Mouse (Mus musculus) gastrocnemius, postnatal 36 days (tissue): Measurements from ENCODE around the gene Lrrc1. TPM values are rescaled to one million over a fixed set of nuclear protein-coding genes. Genes with fewer than 3 reads are reported as not detected.

Experiments
- DNase-seq, 2 experiments: peaks; one replicate each; pipeline ENCODE4 v3.0.0; 2022
- intact Hi-C: fragments of 180-260 bp; cut with DNase I; formaldehyde crosslinking; loops from one replicate; pipeline ENCODE4 v1.15.1; 2025
- total RNA-seq, 2 experiments: library from RNA; stranded (reverse); gene quantifications; 2 replicates each; pipeline ENCODE4 v1.2.3; 2021

Lrrc1 gene
- total RNA-seq, 2 experiments from 2014 or later, result 0.39 to 0.94 TPM

DNA sequence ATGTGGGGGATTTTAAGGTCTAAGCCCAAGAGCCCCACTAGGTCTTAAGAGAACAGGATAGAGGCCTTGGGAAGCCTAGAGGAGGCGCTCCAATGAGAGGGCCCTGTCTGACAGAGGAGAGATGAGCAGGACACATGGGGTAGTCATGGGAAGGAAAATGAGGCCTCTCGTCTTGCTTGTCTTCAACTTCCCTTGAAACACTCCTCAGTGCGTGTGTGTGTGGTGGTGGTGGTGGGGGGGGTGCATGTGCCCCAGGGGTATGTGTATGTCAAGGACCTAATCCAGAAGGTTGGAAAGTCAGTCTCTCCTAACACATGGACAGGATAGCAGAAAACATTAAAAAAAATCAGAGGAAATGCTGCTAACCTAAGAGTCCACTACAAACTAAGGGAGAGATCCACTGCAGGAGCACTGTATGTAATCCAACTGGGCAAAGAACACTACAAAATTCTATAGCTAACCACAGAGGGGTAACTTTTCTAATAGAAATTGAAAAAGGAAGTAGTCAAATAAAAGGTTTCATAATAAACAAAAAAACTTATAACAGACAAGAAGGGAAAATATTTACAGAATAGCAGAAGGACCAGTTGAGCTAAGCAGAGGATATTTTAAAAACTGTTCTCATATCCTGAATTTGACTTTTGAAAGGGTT, 36.8 kb downstream of the Lrrc1 start:
- DNase-seq, result no peak
- intact Hi-C loops, result no loop called here

DNA sequence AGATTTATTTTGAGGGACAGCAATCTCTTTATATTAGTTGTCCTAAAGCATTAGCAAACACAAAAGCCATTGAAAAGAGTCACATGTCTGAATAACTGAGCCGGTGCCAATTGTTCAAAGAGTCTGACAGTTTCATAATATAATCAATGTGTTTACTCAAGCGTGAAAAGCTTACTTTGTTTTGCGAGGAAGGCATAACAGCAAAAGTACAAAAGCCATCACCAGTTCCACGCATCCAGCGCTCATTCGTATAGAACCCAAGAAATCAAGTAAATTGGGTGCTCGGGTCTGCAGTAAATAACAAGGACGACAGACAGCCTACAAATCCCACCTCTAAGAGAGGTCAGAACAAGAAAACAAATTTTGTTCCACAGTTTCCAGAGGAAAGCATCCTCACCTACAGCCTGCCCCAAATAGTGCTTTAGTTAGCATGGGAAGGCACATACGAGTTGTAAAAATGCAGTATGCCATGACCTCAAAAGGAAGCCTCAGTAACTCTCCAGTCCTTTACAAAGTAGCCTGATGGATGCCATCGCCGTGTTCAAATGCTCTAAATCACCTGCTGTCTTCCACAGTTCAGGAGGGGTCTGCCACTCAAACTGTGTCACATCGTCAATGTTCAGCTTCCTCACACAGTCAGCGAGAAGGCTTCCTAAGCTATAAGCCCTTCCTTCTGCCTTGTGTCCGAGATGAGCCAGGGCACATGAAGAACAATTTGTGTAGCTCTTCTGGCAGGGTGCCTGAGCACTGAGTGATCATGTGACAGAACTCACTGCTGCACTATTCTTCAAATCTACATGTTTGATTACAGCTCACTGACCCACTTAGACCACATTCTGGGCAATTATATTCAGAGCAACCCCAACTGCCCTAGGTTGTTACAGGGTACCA, 41.9 kb downstream of the Lrrc1 start:
- DNase-seq, result no peak
- intact Hi-C loops, result no loop called here

- DNase-seq, result no peak
- intact Hi-C loops, result no loop called here
Observed at GRCm38 (mm10) chr9:77502171-77502547, 42.5 kb downstream of the Lrrc1 start.

- intact Hi-C loops, result no loop called here
- DNase-seq, result no peak
Observed at GRCm38 (mm10) chr9:77499084-77499483, 45.6 kb downstream of the Lrrc1 start.

- DNase-seq, result no peak
- intact Hi-C loops, result no loop called here
Observed at GRCm38 (mm10) chr9:77498406-77498805, 46.3 kb downstream of the Lrrc1 start.

- intact Hi-C loops, result no loop called here
- no peak for DNase-seq
Observed at GRCm38 (mm10) chr9:77497173-77497572, 47.5 kb downstream of the Lrrc1 start.

DNA sequence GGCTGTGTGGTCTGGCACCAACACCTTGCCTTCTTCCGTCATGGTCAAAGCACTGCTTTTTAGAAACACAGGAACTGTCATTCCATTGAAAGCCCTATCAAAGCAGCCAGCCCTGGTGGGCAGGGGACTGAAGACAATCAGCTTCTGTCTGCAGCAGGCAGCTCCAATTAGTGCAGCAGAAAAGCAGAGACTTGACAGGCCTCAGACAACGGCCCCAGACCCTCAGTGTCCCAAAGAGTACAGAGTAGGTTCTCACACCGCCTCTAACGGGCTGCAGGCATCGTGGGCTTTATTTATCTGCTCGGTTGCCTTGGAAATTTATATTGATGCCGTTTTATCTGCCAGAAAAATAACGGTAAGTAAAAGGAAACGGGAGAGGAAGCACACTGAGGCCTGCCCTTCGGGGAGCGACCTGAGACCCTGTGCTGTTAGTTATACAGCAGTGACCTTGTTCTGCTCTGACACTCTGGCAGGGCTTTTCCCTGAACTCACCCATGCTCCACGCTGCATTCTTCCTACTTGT, 48.1 kb downstream of the Lrrc1 start:
- no peak for DNase-seq
- intact Hi-C loops, result no loop called here

DNA sequence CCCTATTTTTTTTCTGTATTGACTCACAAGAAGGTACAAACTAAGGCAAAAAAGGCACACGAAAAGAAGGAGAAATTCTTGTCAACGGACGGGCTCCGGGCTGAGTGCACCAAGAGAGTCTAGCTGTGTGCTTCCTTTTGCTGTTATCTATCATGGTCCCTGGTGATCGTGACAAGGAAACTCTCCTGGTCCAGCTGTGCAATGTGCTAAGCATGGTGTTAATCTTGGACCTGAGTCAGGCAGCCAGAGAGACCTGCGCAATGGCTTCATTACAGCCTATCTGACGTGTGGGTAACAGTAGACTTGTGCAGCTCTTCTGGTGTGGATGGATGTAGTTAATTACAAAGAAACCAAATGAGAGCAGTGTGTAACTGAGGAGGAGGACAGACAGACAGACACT, 50.4 kb downstream of the Lrrc1 start:
- DNase-seq, result no peak
- intact Hi-C loops, result no loop called here

DNA sequence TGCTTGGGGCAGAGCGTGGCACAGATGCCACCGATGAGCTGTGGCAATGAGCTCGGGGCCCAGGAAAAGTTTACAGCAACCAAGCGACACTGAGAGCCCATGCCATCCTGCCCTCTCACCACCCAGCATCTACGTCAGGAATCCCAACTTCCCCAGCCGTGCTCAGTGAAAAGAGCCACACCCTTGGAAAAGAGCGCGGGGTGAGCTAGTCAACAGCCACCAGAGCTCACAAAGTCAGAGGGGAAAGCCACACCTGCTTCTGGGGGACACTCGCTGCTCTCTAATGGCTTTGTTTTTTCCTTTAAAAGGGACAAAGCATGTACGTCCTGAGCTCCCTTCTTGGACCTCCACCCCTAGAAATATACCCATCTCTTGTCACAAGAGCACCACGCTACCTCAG, 56.1 kb downstream of the Lrrc1 start:
- no peak for DNase-seq
- intact Hi-C loops, result no loop called here

GRCm38 (mm10) chr9:77487427-77487826, 57.2 kb downstream of the Lrrc1 start:
- intact Hi-C loops, result no loop called here
- no peak for DNase-seq

DNA sequence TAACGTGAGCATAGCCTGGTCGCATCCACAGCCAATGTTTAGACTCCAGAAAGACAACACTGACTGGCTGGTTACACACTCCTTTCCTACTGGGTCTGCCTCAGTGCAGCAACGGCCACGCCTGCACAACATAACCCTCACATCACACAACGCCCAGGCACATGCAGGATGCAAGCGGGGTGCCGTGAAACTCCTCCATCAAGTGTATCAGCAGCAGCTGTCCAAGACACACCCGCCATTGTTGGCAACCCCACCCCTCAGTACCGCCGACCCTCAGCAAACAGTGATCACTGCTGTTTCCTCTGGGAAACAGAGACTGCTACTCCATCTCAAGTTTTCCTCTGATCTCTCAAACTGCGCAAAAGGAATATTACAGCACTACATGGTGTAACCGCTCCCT, 58.8 kb downstream of the Lrrc1 start:
- no peak for DNase-seq
- intact Hi-C loops, result no loop called here

GRCm38 (mm10) chr9:77484751-77485150, 59.9 kb downstream of the Lrrc1 start:
- DNase-seq, result no peak
- intact Hi-C loops, result no loop called here

- DNase-seq, result no peak
- intact Hi-C loops, result no loop called here
Observed at GRCm38 (mm10) chr9:77483559-77483958, 61.1 kb downstream of the Lrrc1 start.

GRCm38 (mm10) chr9:77482281-77482680, 62.4 kb downstream of the Lrrc1 start:
- intact Hi-C loops, result no loop called here
- no peak for DNase-seq

- DNase-seq, result no peak
- intact Hi-C loops, result no loop called here
Observed at GRCm38 (mm10) chr9:77481380-77481779, 63.3 kb downstream of the Lrrc1 start.

- DNase-seq, result no peak
- intact Hi-C loops, result no loop called here
Observed at GRCm38 (mm10) chr9:77480574-77481319, 63.9 kb downstream of the Lrrc1 start.

DNA sequence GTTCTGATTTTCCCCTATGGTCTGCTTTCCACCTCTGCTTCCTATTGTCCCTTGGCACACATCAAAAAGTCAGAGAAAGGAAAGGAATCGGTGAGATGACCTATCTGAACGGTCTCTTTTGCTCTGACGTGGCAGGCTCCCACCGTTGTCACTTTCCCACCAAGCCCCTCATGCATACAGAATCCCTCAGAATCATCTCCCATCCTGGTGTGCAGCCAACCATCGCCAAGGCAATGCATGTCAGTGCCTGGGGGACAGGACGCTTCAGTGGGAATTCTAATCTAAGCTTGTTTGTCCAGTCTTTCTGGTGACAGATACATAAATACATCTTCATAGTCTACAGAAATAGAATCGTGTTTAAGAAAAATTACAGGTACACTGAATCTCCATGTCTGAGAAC, 64.7 kb downstream of the Lrrc1 start:
- DNase-seq, result no peak
- intact Hi-C loops, result no loop called here

GRCm38 (mm10) chr9:77478166-77478920, 66.3 kb downstream of the Lrrc1 start:
- intact Hi-C loops, result no loop called here
- no peak for DNase-seq

DNA sequence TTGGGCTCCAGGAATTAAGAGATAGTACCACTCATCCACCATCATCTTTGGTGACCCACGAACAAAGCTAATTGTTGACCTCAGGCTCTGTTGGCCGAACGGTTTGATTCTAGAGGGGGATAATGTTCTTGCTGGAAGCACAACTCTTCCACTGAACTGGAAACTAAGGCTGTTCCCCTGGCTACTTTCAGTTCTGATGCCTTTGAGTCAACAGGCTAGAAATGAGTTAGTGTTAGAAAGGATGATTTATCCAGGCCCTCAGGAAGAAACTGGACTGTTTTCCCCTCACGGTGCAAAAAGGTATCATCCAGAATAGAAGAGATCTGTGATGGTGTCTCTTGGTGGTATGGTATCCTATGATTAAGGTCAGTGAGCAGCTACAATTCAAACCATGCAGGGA, 70.1 kb downstream of the Lrrc1 start:
- DNase-seq, result no peak
- intact Hi-C loops, result no loop called here

DNA sequence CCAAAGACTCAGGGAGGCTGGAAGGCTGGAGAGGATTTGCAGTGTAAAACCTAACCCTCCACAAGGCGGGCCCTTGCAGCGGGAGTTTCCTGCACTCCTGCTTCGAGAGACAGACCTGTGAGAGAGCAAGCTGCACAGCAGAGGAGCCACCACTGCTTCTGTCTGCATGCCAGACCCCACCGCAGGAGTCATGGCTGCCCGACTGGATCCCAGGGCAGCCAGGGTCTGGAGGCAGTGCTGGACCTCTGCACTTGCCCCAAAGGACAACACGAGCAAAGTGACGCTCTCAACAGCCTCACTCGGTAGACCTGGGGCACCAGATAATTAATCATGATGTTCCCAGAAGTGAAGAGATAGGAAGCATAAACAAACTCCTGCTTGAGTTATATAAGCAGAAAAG, 72.1 kb downstream of the Lrrc1 start:
- no peak for DNase-seq
- intact Hi-C loops, result no loop called here
